Mouse (Mus musculus) lung, postnatal 0 days (tissue): ENCODE measurements around the gene Mrgpra1. TPM values are rescaled to one million over a fixed set of nuclear protein-coding genes. Genes with fewer than 3 reads are reported as not detected.
"Not testable (repeated sequence)": the region's sequence is repeated elsewhere in the genome, so short reads cannot be mapped to it uniquely, and the experiment has no call there.

Experiments
- ATAC-seq: fragments of 200-750 bp; cut with Nextera tagmentation; 2 replicates; pipeline ENCODE4 v1.8.0; 2017; ENCODE audit warnings: moderate library complexity
- DNase-seq: peaks from one replicate; pipeline ENCODE4 v3.0.0-alpha.2; 2016; ENCODE audit warnings: low spot score
- H3K27ac ChIP-seq: fragments of 300-500 bp; sonication (generic); 2 replicates; pipeline ENCODE4 v1.5.1; 2014; ENCODE audit warnings: antibody characterized with exemption, mild to moderate bottlenecking, low read length, mixed read lengths
- H3K27me3 ChIP-seq: fragments of 300-500 bp; sonication (generic); replicated peaks from 2 replicates; pipeline ENCODE4 v1.6.1; 2014; ENCODE audit warnings: low read length, mixed read lengths; ENCODE audit not compliant: insufficient read depth
- H3K36me3 ChIP-seq: fragments of 300-500 bp; sonication (generic); 2 replicates; pipeline ENCODE4 v1.6.1; 2014; ENCODE audit warnings: low read length, mixed read lengths; ENCODE audit not compliant: insufficient read depth
- H3K4me1 ChIP-seq: fragments of 300-500 bp; sonication (generic); 2 replicates; pipeline ENCODE4 v1.6.1; 2014; ENCODE audit warnings: antibody characterized with exemption, low read depth, low read length, mixed read lengths; ENCODE audit not compliant: insufficient read depth
- H3K4me2 ChIP-seq: fragments of 300-500 bp; sonication (generic); replicated peaks from 2 replicates; pipeline ENCODE4 v1.6.1; 2014; ENCODE audit warnings: low read depth, mild to moderate bottlenecking, low read length, moderate library complexity, mixed read lengths
- H3K4me3 ChIP-seq: fragments of 300-500 bp; sonication (generic); 2 replicates; pipeline ENCODE4 v1.5.1; 2014; ENCODE audit warnings: low read depth, low read length
- H3K9ac ChIP-seq: fragments of 300-500 bp; sonication (generic); replicated peaks from 2 replicates; pipeline ENCODE4 v1.6.1; 2014; ENCODE audit warnings: low read depth, mild to moderate bottlenecking
- H3K9me3 ChIP-seq: fragments of 300-500 bp; sonication (generic); 2 replicates; pipeline ENCODE4 v1.6.1; 2016; ENCODE audit warnings: low read length, mixed read lengths
- CTCF ChIP-seq: IDR thresholded peaks from 2 replicates; pipeline ENCODE4 v1.5.1; 2016; ENCODE audit warnings: antibody characterized with exemption, mild to moderate bottlenecking
- EP300 ChIP-seq: IDR thresholded peaks from 2 replicates; pipeline ENCODE4 v1.6.1; 2016; ENCODE audit warnings: antibody characterized with exemption, mild to moderate bottlenecking, control low read depth
- WGBS: fragments of 180-500 bp; shearing (Covaris S2); extraction: QIAGEN DNeasy Blood & Tissue Kit; methylation state at CpG from one replicate; pipeline ENCODE4 v1.1.7; 2014; 5-methylcytosine and 5-hydroxymethylcytosine counted together
- polyA plus RNA-seq: library from polyadenylated mRNA; unstranded; fragments of >200 nt; fragmentation: Nextera tagmentation; extraction: Ambion mirVana; gene quantifications from 2 replicates; pipeline ENCODE4 v1.2.1, GENCODE M21; 2015

Gene Mrgpra1
- polyA plus RNA-seq, 1 experiment from 2014 or later = not detected

- Histone ChIP-seq H3K4me1 (no peaks in the 10 kb centered on the region), H3K4me2 (no peak overlapping the region), H3K27ac (no peak overlapping the region), H3K9ac (no peak overlapping the region), H3K9me3 (no peaks in the 10 kb centered on the region), H3K4me3 (no peak overlapping the region), H3K36me3 (no peaks in the 10 kb centered on the region), H3K27me3 (no peaks in the 10 kb centered on the region)
- TF ChIP-seq EP300 = no peak
- peak; percentile 47 for TF ChIP-seq CTCF
- no peak for DNase-seq
- ATAC-seq = no peak
- 41% methylated on average over 4 of the region's 4 CpGs for WGBS
These were observed 41.8 kb downstream of the Mrgpra1 start for GRCm38 (mm10) chr7:47312289-47312688.

GRCm38 (mm10) chr7:47309855-47310254 lies 44.2 kb downstream of the Mrgpra1 start:
- TF ChIP-seq CTCF (no peak), EP300 (no peak)
- Histone ChIP-seq H3K4me1 (no peaks in the 10 kb centered on the region), H3K27me3 (no peaks in the 10 kb centered on the region), H3K9me3 (no peaks in the 10 kb centered on the region), H3K9ac (no peak overlapping the region), H3K4me2 (no peak overlapping the region), H3K27ac (no peak overlapping the region), H3K36me3 (no peaks in the 10 kb centered on the region), H3K4me3 (no peak overlapping the region)
- DNase-seq (no peak), ATAC-seq (no peak)
- 80% methylated on average over 10 of the region's 10 CpGs for WGBS

GRCm38 (mm10) chr7:47304661-47305060 lies 49.4 kb downstream of the Mrgpra1 start:
- not testable (repeated sequence) for H3K4me3 ChIP-seq, H3K4me1 ChIP-seq, H3K36me3 ChIP-seq, H3K9ac ChIP-seq, DNase-seq, H3K9me3 ChIP-seq, H3K4me2 ChIP-seq, H3K27me3 ChIP-seq, H3K27ac ChIP-seq
- ATAC-seq = peak; percentile 61
- 54% methylated on average over 5 of the region's 6 CpGs for WGBS

- not testable (repeated sequence) for ATAC-seq, DNase-seq, H3K4me3 ChIP-seq, H3K36me3 ChIP-seq, H3K9ac ChIP-seq, H3K27ac ChIP-seq, H3K27me3 ChIP-seq, H3K4me2 ChIP-seq, H3K9me3 ChIP-seq, H3K4me1 ChIP-seq
These were observed 54.4 kb downstream of the Mrgpra1 start for GRCm38 (mm10) chr7:47299612-47300011.

Other genes starting within 250 kb of the Mrgpra1 start
- 1.2 and 1.7 TPM in 2 replicates for gene Ptpn5, start 220.6 kb downstream of the Mrgpra1 start, polyA plus RNA-seq
- not detected in 2 replicates for gene Mrgpra6, start 149.3 kb downstream of the Mrgpra1 start, polyA plus RNA-seq
- 0.13 and 0.14 TPM in 2 replicates for gene Mrgpra9, start 101.4 kb downstream of the Mrgpra1 start, polyA plus RNA-seq
- gene Mrgpra2a, start 97.9 kb upstream of the Mrgpra1 start, polyA plus RNA-seq = 0.27 TPM in 1 of 2 replicates, not detected in the other
- gene Mrgpra2b, start 174.6 kb upstream of the Mrgpra1 start, polyA plus RNA-seq = 0.31 and 0.90 TPM in 2 replicates
- not detected in 2 replicates for gene Mrgpra3, start 247.1 kb upstream of the Mrgpra1 start, polyA plus RNA-seq